Mouse (Mus musculus): ENCODE data around the gene Setd3. TPM values are rescaled to one million over a fixed set of nuclear protein-coding genes. Genes with fewer than 3 reads are reported as not detected.

The Setd3 gene
- 100 to 1,000 TPM; 101 to 127 TPM for total RNA-seq (2021)
- long read RNA-seq, experiment 1, transcript Setd3-201 (13 exons, 2,755 nt) = major isoform, 76 of 126 reads
- long read RNA-seq, experiment 1, partial matches to known transcripts = 2 of 126 reads
- long read RNA-seq, experiment 1, other reads (novel, unspliced or antisense) = 48 of 126 reads
- long read RNA-seq, experiment 2, transcript Setd3-201 (13 exons, 2,755 nt) = major isoform, 268 of 415 reads
- long read RNA-seq, experiment 2, partial matches to known transcripts = 16 of 415 reads
- long read RNA-seq, experiment 2, other reads (novel, unspliced or antisense) = 126 of 415 reads

DNA sequence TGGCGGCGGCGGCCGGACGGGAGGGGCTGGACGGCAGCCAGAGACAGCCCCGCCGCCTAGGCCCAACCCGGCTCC, at the start of gene Setd3:
Gene Setd3 (minus strand): TSS at position 69 of the 75 bp plus-strand sequence.
- DNase-seq (ENCODE audit: low spot score in 2 of 2) = no peak

DNA sequence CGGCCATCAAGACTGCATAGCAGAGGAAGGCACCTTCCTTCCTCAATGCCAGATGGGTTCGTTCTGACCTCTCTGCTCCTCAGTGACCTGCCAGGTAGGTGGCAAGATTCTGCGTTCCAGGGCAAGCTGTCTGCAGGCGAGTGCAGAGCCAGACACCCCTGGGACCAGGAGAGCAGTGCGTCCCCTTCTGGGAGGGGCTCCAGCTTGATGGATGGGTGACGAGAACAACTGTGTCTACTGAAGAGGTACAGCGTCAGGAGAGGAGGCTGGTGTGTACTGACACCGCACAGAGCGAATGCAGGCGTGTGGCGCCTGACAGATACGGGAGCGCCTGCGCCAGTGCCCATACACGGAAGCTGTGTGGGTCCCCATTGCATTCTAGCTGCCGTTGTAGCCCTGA, 48.4 kb upstream of the Setd3 start:
- DNase-seq (ENCODE audit: low spot score in 2 of 2) = no peak

DNA sequence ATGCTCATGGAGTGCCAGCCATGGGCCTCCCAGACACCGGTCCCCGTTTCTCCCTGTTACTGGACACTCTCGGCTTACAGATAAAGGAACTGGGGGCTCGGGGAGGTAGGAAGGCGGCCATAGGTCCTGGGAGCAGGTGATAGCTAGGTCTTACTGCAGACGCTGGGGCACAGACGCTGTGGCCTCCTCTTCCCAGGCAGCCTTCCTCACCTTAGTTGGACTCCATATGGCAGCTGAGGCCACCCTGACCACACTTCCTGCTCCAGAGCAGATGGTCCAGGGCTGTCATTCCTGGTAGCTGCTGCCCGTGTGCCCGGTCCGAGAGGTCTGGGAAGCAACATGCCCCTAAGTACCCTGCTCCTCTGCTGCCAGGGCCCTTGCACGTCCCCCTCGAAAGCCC, 47.8 kb upstream of the Setd3 start:
- DNase-seq (ENCODE audit: low spot score in 2 of 2) = no peak

DNA sequence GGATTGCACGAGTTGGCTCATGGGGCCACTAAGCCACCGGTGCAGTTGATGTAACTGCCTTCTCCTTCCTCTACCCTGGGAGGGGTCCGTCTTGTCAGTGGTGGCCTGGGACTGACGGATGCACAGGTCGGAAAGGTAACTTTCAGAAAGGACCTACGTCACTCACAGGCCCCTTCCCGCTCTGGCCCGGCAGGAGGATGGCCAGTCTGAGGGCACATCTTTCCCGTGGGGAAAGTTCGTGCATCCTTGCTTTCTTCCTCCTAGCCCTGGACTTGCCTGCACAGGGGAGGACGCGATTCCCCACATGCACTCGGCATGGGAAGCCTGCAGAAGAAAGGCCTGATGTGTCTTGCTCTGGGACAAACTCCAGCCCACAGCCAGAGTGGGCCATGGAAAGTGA, 47.1 kb upstream of the Setd3 start:
- DNase-seq (ENCODE audit: low spot score in 2 of 2) = no peak

DNA sequence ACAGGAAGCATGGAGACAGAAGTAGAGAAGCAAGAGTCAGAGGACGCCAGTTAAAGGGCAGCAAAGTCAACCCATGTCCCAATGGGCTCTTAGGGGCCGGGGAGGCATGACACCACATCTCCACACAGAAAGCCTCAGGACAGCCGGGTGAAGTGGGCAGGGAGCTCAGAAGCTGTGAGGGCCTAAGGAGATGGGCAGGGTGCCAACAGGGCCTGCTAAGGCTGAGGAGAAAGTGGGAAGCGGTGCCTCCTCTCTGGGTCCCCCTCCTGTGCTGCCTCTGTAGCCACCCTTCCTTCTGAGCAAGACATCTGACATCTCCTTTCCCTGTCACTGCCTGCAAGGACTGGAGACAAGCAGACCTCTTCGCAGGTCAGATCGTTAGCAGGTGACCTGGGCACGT, 46.7 kb upstream of the Setd3 start:
- DNase-seq (ENCODE audit: low spot score in 2 of 2) = no peak

DNA sequence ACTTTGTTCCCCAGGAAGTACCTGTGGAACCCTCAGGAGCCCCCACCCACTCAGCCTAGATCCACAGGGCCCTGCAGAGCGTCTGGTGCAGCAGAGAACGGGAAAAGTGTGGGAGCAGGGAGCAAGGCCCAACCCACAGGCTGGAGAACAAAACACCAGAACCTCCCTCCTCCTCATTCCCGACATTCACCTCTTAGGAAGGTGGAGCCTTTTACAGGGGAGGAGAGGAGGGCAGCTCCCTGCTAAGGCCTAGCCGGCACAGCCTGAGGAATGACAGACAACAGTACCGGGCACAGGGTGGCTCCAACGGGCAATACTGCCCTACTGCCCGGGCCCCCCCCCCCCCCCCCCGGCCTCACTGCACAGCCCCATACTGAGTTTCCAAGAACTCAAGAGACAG, 44.2 kb upstream of the Setd3 start:
- no peak for DNase-seq (ENCODE audit: low spot score in 2 of 2)

DNA sequence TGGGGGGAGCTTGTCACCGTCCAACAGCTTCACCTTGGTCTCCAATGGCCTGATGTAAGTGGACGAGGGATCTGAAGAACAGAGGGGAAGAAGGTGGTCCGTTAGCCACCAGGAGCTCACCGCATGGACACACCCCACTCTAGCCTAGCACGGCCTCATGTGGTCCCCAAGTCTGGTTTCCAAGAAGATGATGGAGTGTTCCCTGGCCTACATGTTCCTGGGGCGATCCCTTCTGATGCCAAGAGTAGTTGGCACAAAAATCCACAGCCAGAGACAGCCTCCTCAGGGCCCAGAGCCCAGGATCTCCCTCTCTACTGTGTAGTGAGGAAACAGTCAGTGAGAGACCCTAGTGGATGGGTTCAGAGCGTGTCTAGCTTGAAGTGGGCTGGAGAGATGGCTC, 42.6 kb upstream of the Setd3 start:
- no peak for DNase-seq (ENCODE audit: low spot score in 2 of 2)

DNA sequence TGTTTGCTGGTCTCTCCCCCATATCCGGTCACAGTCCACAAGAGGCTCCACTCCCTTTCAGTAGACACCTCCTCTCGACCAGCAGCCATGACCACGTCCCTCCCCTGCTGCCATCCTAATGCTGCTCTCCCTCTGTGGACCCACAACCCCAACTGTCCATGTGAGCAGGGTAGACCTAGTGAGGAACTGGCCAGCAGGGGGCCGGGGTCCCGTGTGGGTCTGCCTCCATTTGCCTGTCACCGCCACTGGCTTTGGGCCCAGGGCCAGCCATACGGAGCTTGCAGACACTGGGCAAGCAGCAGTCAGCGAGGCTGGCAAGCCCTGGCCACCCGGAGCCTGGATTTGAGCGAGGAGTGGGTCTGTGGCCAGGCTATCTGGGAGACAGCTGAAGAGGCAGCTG, 42.1 kb upstream of the Setd3 start:
- DNase-seq (ENCODE audit: low spot score in 2 of 2) = no peak

DNA sequence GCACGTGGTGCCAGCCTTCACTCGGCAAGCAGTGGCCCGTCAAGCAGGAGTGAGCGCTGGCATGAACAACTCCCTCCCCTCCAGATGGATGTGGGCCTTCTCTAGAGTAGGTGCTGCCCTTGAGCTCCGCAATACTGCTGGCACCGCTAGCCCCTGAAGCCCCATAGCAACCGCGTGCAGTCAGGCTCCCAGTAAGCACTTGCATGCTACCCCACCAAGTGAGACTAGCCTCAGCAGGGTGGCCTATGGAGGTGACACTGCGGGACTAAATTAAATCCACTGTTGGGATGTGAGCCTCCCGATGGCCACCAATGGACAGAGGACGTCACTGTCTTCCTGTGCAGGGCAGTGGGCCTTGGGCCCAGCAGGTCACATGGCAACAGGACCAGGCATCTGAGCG, 41.5 kb upstream of the Setd3 start:
- no peak for DNase-seq (ENCODE audit: low spot score in 2 of 2)

DNA sequence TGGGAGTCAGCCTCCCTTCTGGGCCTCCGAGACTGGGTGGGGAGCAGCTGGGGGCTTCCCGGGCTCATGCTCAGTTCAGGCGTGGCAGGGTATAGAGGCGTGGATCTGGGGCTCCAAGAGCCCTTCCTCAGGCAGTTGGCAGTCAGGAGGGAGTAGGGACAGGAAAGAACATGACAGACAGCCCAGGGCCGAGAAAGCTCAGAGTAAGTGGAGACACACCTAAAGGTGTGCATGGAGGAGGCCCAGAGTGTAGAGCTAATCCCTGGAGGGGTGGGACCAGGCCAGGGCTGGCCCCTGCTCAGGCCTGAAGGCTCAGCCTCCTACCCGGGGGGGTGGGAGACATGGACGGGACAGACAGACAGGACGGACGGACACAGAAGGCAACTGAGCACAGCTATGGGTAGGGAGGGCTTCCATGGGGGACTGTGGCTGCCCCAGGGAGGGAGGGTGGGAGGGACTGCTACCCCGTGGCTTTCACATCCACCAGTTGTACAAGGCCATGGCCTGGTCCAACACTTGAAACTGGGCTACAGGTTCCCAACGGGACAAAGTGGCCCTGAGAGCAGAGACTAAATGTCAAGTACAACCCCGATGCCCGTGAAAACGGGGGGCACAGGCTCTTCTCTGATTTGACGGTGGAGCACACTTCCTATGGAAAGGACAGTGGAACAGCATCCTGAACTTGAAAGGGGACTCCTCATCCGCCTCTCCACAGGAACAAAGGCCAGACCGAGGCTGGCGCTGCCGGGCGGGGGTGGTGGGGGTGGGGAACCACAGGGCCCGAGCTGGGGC, 40.9 kb upstream of the Setd3 start:
- no peak for DNase-seq (ENCODE audit: low spot score in 2 of 2)

DNA sequence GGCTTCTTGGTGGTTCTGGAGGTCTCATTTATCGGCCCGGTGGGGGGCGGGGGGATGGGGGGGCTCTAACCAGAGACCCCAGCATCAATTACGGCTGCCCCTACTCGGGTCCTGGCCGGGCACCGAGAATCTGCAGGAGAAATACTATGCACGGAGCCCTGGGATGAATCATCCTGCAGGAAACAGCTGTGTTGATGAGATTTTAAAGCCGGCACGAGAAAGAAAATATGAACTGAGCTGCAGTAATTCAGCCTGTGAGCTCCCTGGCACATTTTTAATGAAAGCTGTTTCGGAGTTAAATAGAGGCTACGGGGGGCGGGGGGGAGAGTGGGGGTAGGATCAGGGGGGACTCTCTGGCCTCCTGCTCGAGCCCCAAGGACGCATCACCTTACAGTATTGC, 40.0 kb upstream of the Setd3 start:
- no peak for DNase-seq (ENCODE audit: low spot score in 2 of 2)

DNA sequence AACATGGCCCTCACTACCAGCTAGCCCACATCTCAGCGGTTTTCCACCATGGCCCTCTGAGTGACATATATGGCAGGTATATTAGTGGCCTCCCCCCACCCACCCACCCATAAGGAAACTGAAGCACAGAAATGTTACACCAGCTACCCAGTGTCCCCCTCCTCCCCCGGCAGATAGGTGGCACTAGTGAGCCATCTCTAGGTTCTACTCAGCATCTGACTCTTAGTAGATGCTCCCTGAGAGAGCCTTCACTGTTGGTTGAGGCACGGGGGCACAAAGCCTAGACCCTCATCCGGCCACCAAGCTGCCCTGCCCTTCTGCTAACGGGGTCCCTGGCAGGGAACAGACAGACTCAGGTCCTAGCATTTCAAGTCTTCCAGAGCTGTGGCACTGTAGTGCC, 38.5 kb upstream of the Setd3 start:
- peak; percentile 59 to 68 for DNase-seq (ENCODE audit: low spot score in 2 of 2)

DNA sequence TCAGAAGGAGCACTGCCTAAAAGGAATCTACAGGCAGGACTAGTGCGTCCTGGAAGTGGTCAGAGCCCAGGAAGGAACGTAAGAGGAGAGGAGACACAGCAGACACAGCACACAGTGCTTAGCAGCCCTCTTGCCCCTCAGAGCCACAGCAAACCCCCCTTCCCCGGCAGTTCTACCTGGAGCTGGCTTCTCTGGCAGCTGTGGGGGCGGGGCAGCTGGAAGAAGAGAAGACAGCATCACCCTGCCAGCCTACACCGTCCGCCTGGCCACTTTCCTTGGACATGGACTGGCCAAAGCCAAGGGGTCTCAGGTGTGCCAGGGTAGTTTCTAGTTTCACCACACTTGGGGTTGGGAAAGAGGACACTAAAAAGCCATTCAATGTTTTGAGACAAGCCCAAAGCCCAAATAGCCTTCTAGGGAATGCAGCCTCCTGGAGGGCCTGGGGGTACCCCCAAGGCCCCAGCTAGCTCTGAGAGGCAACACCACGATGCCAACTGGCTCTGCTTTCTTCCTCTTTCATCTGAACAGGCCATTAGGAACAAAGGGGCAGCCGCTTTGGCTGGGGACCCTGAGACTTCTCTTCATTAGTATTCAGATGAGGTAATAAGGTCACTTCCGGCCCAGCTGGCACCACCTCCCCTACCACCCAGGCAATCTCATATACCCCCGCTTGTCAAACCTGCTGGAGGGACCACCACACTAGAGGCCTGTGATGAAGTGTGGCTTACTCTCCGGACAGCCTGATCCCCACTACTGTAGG, 37.7 kb upstream of the Setd3 start:
- DNase-seq (ENCODE audit: low spot score in 2 of 2) = no peak

DNA sequence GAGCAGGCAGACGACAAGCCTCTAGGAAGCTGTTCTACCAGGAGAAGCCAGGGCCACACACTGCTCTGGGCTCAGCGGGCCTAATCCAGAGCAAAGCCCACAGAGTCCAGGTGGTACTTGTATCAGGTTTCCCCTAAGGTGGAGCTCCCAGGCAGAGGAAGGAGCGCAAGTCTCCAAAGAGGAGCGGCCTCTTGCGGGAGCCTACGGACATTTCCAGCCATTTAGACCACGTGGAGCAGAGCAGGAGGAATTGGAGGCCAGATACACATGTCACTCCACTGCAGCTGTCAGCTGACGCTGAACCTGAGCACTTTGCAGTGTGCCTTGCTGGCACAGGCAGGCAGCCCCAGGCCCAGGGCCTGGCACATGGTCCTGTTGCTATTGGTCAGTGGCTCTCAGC, 36.0 kb upstream of the Setd3 start:
- DNase-seq (ENCODE audit: low spot score in 2 of 2) = no peak

DNA sequence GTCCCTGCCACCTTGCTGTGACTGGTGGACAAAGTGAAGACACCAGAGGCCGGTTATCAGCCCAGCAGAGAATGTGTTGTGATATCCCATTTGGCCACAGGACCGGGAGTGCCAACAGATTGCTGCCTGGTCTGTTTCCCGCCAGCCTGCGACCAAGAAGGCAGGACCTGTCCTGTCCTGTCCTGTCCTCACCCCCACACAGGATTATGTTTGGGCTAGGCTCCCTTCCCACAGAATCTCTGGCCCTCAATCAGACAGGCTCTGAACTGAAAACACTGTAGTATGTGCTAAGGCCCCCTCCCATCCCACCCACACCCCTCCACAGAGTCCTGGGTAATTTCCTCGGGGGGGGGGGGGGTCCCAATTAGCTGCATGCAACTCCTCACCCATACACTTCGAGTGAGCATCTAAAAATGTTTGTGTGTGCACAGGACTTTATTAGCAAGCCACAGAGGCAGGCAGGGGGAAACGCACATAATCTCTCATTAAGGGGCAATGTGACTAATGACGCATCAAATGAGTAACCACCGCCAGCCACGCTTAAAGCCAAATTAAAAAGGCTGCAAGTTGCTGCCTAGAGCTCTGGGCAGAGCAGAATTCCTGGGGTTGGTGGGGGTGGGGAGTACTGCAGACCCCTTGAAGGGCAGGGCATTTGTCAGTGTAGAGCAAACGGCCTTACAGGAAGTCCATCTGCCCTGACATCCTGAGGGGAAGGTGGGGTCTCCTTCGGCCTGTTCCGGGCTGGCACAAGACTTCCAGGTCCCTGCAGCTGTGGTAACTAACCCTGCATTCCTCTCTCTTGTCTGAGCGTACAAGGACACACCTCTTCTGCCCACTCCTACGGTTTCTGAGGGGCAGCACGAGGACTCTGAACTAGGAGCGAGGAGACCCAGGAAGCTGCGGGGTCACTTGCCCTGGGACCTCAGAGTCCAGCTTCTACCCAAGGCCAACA, 34.3 kb upstream of the Setd3 start:
- no peak for DNase-seq (ENCODE audit: low spot score in 2 of 2)

DNA sequence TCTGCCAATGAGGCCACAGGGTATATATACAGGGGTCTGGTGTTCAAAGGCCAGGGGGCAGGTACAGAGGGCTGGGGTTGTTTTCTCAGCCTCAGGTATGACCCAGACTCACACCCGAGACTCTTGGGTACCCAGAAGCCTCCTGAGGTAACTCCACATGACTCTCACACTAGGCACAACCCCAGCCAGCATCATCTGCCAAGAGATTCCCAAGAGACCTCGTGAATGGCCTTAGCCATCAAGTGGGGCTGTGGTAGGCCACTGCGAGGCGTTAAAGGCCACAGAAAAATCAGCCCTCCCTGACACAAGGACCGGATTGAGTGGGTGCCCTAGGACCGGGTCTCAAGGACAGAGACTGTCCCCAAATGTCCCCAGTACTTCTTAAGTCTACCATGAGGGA, 33.4 kb upstream of the Setd3 start:
- no peak for DNase-seq (ENCODE audit: low spot score in 2 of 2)

DNA sequence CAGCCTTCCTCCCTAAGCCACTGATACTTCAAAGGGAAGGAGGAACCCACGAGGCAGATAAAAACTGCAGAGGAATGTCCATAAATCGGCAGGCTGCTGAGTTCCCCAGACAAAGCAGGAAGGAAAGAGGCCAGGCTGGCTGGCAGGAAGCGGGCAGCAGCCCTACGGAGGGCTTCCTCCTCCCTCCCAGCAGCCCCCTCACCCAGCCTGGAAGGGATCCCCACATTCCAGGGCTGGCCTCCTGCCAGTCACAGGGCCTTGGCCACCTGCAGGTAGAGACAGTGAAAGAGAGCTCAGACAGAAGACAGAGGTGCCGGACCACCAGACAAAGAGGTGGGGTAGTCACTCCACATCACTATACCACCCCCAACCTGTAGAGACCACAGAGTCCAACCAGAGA, 33.0 kb upstream of the Setd3 start:
- no peak for DNase-seq (ENCODE audit: low spot score in 2 of 2)

DNA sequence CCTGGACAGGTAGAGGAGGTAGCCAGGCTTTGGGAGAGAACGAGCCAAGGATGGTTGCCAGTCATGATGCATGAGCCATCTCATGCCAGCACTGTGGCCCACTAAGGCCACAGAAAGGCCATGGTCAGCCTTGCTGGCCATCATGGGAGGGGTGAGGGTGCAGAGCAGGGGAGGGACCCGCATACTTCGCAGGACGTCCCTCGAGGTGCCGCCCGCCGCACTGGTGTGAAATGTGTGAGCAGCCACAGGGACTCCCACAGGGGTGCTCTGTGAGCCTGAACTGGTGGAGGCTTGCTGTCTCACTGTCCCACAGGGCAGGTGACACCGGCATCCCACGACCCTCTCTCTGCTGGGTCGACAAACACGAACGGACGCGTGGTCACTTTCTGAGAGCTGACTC, 31.5 kb upstream of the Setd3 start:
- DNase-seq (ENCODE audit: low spot score in 2 of 2) = no peak

DNA sequence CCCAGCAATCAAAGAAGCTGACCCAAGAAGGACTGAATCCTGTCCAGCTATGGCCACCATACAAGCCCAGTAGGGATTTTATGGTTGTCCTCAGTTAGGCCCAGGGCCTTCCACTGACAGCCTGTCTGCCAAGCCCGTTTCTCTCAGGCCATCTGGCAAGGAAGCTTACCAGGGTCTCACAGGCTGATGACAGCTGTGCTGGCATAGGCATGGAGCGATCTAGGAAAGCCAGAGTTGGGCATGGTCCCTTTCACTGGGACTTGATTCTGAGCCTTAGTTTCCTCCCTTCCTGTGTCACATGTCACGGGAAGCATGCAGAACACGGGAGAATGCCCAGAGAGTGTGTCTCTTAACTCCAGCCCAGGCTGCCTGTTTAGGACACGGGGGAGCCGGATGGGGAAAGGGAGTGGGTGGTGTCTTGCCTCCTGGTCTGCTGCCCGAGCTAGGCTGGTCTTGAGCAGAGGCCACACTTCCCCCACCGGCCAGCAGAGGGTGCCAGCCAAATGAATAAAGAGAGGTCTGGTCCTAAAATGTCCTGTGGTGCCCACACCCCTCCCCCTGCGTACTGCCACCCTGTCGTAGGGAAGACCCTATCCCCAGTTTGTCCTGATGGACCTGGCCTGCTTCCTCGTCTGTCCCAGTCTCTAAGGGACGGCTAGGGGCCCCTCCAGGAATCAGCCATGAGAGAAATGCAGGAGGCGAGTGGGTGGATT, 29.8 kb upstream of the Setd3 start:
- peak; percentile 67 to 73 for DNase-seq (ENCODE audit: low spot score in 2 of 2)

DNA sequence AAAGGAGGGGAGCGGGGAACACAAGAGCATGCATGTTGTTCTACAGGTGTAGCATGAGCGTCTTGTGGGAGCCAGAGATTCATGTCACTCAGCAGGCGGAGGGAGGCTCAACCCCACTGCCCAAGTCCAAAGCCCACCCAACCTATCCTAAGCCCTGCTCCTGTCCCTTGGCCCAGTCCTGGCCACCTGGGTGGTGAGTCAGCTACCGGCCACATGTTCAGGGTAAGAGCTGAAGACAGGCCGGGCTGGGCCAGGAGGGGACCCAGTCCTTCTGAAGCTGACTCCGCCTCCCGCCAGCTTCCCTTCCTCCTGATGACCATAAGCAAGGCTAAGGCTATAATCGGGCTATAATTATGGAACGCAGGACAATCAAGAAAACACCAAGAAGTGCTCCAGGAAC, 29.1 kb upstream of the Setd3 start:
- DNase-seq (ENCODE audit: low spot score in 2 of 2) = no peak

DNA sequence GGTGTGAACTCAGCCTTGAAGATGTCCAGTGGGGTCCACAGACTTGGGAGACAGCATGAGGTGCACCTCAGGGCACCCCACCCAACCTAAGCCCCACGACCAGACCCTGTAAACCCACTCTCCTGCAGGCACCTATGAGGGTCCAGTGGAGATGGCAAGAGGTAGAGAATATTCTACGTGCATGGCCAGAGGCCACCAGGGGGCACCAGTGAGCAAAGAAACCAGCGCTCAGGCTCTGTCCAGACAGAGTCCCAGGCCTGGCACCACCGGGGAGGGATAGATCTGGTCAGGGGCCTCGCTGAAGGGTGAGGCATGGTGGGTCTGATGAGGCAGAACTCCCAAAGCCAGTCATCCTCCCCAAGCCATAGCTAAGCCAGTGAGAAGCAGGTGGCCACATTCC, 27.5 kb upstream of the Setd3 start:
- DNase-seq (ENCODE audit: low spot score in 2 of 2) = peak; percentile 80 to 86

Data from adrenal gland, adult 18-20 months (tissue).